In genomic region chr9:29433910-29434309, GRCm38 (mm10) we compare ENCODE assay signal across 12 mouse cellular contexts.
DNase-seq lines count a peak whose midpoint lies in the region; ATAC-seq and TF ChIP-seq lines count a peak whose summit lies in the region.
"Had no signal": no experiment of that assay in that cellular context is flagged by ENCODE, and none has a peak within 500 bp of the region (broad histone marks: within the 10 kb centered on the region; RNA-seq: fewer than 3 reads in every experiment).

No protein-coding gene starts in this region.

- no peak for TF ChIP-seq CTCF in lung, embryonic 14.5 days (IDR thresholded peaks at IDR 0.05; ENCODE audit: low read depth)
- TF ChIP-seq CTCF in hindbrain, postnatal 0 days (IDR thresholded peaks at IDR 0.05; ENCODE audit: low read depth) = no peak

- no peaks in the 10 kb centered on the region for H3K9me3 ChIP-seq in lung, embryonic 14.5 days (ENCODE audit: low read depth, low read length)
- no peaks in the 10 kb centered on the region for H3K9me3 ChIP-seq in embryonic facial prominence, embryonic 11.5 days (replicated peaks; ENCODE audit: control insufficient read depth, low read length)
- H3K9me3 ChIP-seq in hindbrain, postnatal 0 days (ENCODE audit: low read length) = no peaks in the 10 kb centered on the region

- no peaks in the 10 kb centered on the region for H3K27me3 ChIP-seq in lung, embryonic 14.5 days (ENCODE audit: insufficient read depth, low read length)
- H3K27me3 ChIP-seq in embryonic facial prominence, embryonic 11.5 days (ENCODE audit: control insufficient read depth, insufficient read depth, low read length) = no peaks in the 10 kb centered on the region
- H3K27me3 ChIP-seq in hindbrain, postnatal 0 days (ENCODE audit: insufficient read depth, low read length) = no peaks in the 10 kb centered on the region

- no peak overlapping the region for H3K4me3 ChIP-seq in lung, embryonic 14.5 days (ENCODE audit: low read depth, low read length)
- no peak overlapping the region for H3K4me3 ChIP-seq in embryonic facial prominence, embryonic 11.5 days (ENCODE audit: low read depth, low read length)
- H3K4me3 ChIP-seq in hindbrain, postnatal 0 days (ENCODE audit: low read length) = no peak overlapping the region

- no peak overlapping the region for H3K9ac ChIP-seq in lung, embryonic 14.5 days
- H3K9ac ChIP-seq in embryonic facial prominence, embryonic 11.5 days (replicated peaks; ENCODE audit: low read length) = no peak overlapping the region
- no peak overlapping the region for H3K9ac ChIP-seq in hindbrain, postnatal 0 days (replicated peaks; ENCODE audit: low read length)

- WGBS in lung, embryonic 14.5 days = 5% methylated on average over 4 of the region's 4 CpGs
- WGBS in embryonic facial prominence, embryonic 11.5 days = 7% methylated on average over 4 of the region's 4 CpGs
- WGBS in hindbrain, postnatal 0 days = 11% methylated on average over 4 of the region's 4 CpGs

- H3K27ac ChIP-seq in lung, embryonic 14.5 days (ENCODE audit: low read depth) = no peak overlapping the region
- no peak overlapping the region for H3K27ac ChIP-seq in embryonic facial prominence, embryonic 11.5 days (replicated peaks; ENCODE audit: low read depth, low read length)
- H3K27ac ChIP-seq in hindbrain, postnatal 0 days = peak overlapping the region; percentile 1; the same call in 1 of the 2 replicates

- H3K36me3 ChIP-seq in lung, embryonic 14.5 days (ENCODE audit: insufficient read depth) = no peaks in the 10 kb centered on the region
- H3K36me3 ChIP-seq in embryonic facial prominence, embryonic 11.5 days (replicated peaks; ENCODE audit: control insufficient read depth, insufficient read depth, low read depth, low read length) = no peaks in the 10 kb centered on the region
- no peaks in the 10 kb centered on the region for H3K36me3 ChIP-seq in hindbrain, postnatal 0 days (ENCODE audit: insufficient read depth, low read length)
- H3K36me3 ChIP-seq: G1E had no signal

- peak; percentile 65; the same call in 1 of the 2 replicates for ATAC-seq in lung, embryonic 14.5 days (ENCODE audit: insufficient read depth)
- peak; percentile 62; the same call in 1 of the 2 replicates for ATAC-seq in embryonic facial prominence, embryonic 11.5 days (replicated peaks; ENCODE audit: insufficient number of reproducible peaks, low FRiP score, low TSS enrichment, low read depth)
- ATAC-seq in hindbrain, postnatal 0 days = no peak

- H3K4me2 ChIP-seq in lung, embryonic 14.5 days = no peak overlapping the region
- H3K4me2 ChIP-seq in embryonic facial prominence, embryonic 11.5 days (ENCODE audit: low read depth, low read length) = no peak overlapping the region
- H3K4me2 ChIP-seq in hindbrain, postnatal 0 days (ENCODE audit: low read depth, low read length) = no peak overlapping the region

- peaks cover 8% of the 10 kb centered on the region for H3K4me1 ChIP-seq in lung, embryonic 14.5 days (ENCODE audit: insufficient read depth)
- H3K4me1 ChIP-seq in embryonic facial prominence, embryonic 11.5 days (ENCODE audit: control insufficient read depth, insufficient read depth, low read length) = no peaks in the 10 kb centered on the region
- H3K4me1 ChIP-seq in hindbrain, postnatal 0 days (ENCODE audit: insufficient read depth, low read length) = peaks cover 22% of the 10 kb centered on the region; the same call in 1 of the 2 replicates

- peak; percentile 53 for DNase-seq in lung, embryonic 14.5 days
- no peak for DNase-seq in lung, postnatal 4 days
- DNase-seq in embryonic facial prominence, embryonic 11.5 days (ENCODE audit: low spot score) = peak; percentile 43
- no peak for DNase-seq in hindbrain, postnatal 0 days (ENCODE audit: low spot score)
- peak; percentile 68 for DNase-seq in retina, postnatal 1 day
- DNase-seq in layer of hippocampus, adult 8-10 months (ENCODE audit: low spot score in 2 of 2) = no peak
- DNase-seq in thymus, postnatal 14 days = no peak
- DNase-seq: adrenal gland, postnatal 14 days; cerebellum, postnatal 10 days; liver; lung, postnatal 36 days had no signal

Comparison
In these comparisons a context has a peak if more than half of its experiments do, and no peak if none do; other contexts are left out.
1. DNase-seq: peak in lung, embryonic 14.5 days (single experiment), embryonic facial prominence, embryonic 11.5 days (single experiment) and retina, postnatal 1 day (single experiment); none in lung, postnatal 4 days (0 of 2), hindbrain, postnatal 0 days (single experiment), layer of hippocampus, adult 8-10 months (0 of 2) and thymus, postnatal 14 days (single experiment).